Mouse (Mus musculus) urinary bladder, postnatal 4 days (tissue): ENCODE measurements around the gene Myo16.

Experiments
- DNase-seq, 2 experiments: peaks; one replicate each; pipeline ENCODE4 v3.0.0; 2021 to 2022; ENCODE audit warnings: low spot score in 2 of 2

Myo16 gene

GRCm38 (mm10) chr8:10413881-10414280, 260.2 kb downstream of the Myo16 start:
- no peak for DNase-seq

DNA sequence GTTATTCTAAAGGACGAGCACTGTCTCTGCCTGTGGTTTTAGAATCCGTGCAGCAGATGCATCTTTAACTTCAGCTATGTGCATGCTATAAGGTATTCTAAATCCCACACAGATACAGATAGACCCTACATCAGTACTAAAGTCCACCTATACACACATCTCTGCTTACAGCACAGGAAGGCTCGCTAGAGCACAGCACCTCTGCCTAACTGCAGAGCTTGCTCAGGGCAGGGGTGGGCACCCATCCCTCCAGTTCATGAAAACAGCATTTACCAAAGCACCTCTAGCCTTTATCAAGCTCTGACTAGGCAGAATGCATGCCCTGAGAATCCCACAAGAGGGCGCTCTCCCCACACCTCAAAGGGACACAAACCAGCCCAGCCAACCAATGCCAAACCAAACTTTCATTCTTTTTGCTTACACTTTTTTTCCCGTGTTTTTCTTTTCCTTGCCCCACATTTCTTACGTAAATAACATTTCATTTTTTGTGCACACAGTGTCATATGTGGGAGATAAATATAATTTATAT, 261.0 kb downstream of the Myo16 start:
- DNase-seq: peak; percentile 65 to 85

GRCm38 (mm10) chr8:10415288-10415687, 261.6 kb downstream of the Myo16 start:
- no peak for DNase-seq

DNA sequence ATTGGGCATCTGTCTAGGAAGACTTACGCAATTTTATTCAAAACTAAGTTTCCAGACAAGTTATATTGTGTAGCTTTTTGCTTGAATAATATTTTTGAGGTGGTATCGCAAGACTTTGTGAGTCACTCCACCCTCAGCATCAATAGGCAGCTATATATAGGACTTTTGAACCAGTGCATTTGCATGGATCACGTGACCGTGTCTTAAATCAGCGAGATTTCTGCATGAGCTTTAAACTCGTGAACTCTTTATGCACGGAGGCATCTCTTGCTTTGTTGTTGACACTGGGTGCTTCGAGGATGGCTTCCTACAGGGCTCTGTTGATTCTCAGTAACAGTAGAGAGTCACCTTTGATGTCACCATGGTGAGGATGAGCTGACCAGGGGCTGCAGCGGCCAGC, 262.2 kb downstream of the Myo16 start:
- DNase-seq: no peak

DNA sequence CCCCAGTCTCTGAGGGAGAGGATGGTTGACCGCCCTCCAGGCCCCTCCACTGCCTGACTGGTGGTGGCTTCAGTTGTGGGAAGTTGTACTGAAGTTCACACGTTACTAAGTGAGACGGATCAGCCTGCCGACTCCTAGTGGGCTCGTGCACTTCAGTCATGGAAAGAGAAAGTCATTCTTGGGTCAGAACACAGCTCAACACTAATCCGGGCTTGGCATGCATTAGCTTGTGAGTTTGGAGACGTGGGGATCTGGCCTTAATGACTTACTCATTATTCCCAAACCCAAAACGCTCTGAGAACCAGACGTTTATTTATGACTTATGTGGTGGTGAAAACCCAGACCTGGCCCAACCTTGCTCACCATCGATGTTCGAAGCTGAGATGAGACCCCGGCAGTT, 263.1 kb downstream of the Myo16 start:
- peak in 1 of 2 experiments; percentile 53 for DNase-seq

DNA sequence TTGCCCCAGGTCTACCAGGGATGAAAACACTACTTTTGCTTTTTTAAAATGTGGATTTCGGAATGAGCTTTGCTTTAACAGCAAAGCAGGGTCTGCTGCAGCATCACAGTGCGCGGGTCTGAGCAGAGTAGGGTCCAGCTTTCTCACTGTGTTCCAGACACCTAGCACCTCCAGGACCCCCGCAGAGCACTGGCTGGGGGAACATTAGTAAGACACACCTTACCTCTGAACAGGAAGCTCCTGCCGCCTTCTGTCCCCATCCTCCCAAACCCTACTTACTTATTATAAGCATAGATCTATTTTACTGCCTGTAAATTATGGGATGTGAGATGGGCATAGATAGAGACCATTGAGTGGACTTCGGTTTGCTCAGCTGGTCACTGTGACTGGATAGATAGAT, 263.6 kb downstream of the Myo16 start:
- DNase-seq: no peak

DNA sequence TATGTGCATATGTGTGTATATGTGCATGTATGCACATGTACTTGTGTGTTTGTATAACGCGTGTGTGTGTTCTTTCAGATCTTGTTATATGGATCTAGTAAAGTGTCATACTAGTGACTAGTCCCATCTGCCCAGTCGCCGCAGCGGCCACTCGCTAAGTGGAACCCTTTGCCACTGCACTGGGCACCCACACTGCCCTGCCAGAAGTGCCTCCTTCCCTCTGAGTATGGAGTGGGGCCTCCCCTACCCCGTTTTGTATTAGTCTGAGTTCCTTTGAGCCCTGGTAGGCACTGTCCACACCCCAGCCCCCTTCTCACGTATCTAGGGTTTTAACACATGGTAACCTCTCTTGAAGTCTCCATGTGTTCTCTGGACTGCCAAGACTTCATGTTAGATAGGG, 264.3 kb downstream of the Myo16 start:
- DNase-seq: peak in 1 of 2 experiments; percentile 56

DNA sequence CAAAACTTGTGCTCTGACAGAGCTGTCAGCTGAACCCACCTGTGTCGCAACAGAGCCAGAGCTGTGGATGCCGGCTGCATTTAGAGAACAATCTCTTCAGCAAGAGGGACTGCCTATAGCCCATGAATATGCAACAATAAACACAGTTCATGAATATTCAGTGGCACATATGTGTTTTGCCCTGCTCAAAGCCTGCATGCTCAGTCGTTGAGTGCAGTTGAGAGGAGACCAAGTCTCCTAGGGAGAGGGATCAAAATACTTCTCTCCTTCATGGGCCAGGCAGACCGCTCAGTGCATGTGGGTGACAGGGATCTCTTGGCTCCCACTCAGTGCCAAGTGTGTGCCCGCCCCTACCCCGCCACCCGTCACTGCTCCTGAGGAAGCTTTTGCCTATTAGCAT, 265.3 kb downstream of the Myo16 start:
- peak in 1 of 2 experiments; percentile 52 for DNase-seq

GRCm38 (mm10) chr8:10419726-10420125, 266.0 kb downstream of the Myo16 start:
- DNase-seq: peak in 1 of 2 experiments; percentile 26

GRCm38 (mm10) chr8:10420551-10420950, 266.8 kb downstream of the Myo16 start:
- peak in 1 of 2 experiments; percentile 58 for DNase-seq

GRCm38 (mm10) chr8:10421516-10422090, 267.9 kb downstream of the Myo16 start:
- DNase-seq: no peak

- no peak for DNase-seq
These were observed 281.8 kb downstream of the Myo16 start for GRCm38 (mm10) chr8:10435492-10435891.

GRCm38 (mm10) chr8:10438772-10439171, 285.1 kb downstream of the Myo16 start:
- DNase-seq: peak; percentile 48 to 70

- no peak for DNase-seq
These were observed 286.1 kb downstream of the Myo16 start for GRCm38 (mm10) chr8:10439595-10440453.

- DNase-seq: no peak
These were observed 288.9 kb downstream of the Myo16 start for GRCm38 (mm10) chr8:10442562-10442961.

DNA sequence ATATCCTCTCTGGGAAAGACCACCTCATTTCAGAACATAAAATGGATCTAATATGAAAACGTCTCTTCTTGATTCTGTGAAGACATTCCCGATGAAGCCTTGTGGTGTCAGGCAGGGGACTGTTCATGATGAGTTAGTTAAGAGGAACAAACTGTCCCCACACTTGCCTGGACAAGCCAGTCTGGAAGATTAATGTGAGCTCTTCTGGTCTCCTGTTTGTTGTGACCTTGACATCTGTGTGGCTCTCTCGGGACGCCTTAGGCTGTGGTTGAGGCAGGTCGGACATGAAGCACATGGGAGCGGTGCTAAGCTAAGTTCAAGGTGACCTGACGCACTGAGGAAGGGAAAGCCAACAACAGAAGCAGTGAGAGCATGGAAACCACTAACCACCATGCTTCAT, 291.3 kb downstream of the Myo16 start:
- no peak for DNase-seq

DNA sequence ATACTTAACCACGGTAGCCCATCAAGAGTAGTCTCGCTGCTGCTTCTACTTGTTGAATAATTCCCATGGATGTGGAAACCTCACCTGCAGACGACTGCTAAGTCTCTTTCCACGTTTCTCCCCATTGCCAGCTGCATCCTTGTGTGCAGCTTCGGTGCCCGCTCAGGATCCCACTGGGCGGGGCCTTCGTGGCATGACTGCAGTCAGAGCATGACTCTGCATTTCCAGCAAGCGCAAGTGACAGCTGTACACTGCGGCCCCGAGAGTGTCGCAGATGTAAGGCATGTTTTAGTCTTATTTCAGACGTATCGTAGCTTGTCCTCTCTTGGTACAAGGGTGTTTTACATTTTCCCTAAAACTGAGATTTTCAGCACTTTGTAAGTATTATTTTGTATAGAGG, 294.8 kb downstream of the Myo16 start:
- DNase-seq: no peak

- DNase-seq: no peak
These were observed 299.3 kb downstream of the Myo16 start for GRCm38 (mm10) chr8:10453046-10453445.

GRCm38 (mm10) chr8:10458151-10458649, 304.5 kb downstream of the Myo16 start:
- DNase-seq: no peak

DNA sequence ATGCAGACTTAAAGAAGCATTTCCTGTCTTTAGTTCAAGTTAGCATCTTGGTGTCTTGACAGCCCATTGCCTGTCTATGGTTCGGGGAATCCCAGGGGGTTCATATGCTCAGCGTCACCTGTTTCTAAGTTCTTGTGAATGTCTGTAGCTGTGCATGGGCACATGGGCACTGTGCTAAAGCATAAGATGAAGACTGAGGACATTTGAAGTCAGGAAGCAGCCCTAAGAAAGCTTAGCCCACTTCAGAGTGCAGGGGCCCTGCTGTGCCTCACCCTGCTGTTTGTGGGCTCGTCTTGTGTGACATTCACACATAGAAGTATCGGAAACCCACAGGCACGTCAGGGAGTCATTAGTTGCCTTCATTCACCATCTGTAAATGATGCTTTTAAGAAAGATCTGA, 308.6 kb downstream of the Myo16 start:
- no peak for DNase-seq

- no peak for DNase-seq
These were observed 314.8 kb downstream of the Myo16 start for GRCm38 (mm10) chr8:10468490-10468889.

GRCm38 (mm10) chr8:10469658-10470057, 315.9 kb downstream of the Myo16 start:
- no peak for DNase-seq

GRCm38 (mm10) chr8:10470280-10470679, 316.6 kb downstream of the Myo16 start:
- DNase-seq: no peak
